Mouse (Mus musculus) adrenal gland (tissue): ENCODE results near the gene Polrmt.
"Not testable (repeated sequence)": the region's sequence is repeated elsewhere in the genome, so short reads cannot be mapped to it uniquely, and the experiment has no call there.

Experiments used
- intact Hi-C: fragments of 180-260 bp; cut with DNase I; formaldehyde crosslinking; loops from one replicate; pipeline ENCODE4 v1.15.1; 2025

Polrmt gene

DNA sequence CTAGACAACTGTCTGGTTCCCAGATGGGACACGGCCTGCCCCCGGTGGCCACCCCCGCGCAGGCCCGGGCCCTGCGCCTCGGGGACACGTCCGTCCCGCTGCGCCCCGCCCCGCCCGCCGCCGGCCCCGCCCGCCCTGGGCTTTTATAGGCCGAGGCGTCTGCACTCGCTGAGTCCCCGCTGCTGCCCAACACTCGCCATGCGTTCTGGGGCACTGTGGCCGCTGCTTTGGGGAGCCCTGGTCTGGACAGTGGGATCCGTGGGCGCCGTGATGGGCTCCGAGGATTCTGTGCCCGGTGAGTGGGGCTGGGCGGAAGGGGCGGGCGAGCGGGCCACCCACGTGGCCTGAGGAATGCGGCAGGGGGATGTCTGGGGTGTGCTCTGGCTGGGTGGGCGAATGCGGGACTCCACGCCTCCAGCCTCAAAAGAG lies 30.7 kb upstream of the Polrmt start, which contains the start of gene Fstl3:
Fstl3 (plus strand) TSS at position 170 of the 429 bp plus-strand sequence.
- intact Hi-C loops: no loop called here

DNA sequence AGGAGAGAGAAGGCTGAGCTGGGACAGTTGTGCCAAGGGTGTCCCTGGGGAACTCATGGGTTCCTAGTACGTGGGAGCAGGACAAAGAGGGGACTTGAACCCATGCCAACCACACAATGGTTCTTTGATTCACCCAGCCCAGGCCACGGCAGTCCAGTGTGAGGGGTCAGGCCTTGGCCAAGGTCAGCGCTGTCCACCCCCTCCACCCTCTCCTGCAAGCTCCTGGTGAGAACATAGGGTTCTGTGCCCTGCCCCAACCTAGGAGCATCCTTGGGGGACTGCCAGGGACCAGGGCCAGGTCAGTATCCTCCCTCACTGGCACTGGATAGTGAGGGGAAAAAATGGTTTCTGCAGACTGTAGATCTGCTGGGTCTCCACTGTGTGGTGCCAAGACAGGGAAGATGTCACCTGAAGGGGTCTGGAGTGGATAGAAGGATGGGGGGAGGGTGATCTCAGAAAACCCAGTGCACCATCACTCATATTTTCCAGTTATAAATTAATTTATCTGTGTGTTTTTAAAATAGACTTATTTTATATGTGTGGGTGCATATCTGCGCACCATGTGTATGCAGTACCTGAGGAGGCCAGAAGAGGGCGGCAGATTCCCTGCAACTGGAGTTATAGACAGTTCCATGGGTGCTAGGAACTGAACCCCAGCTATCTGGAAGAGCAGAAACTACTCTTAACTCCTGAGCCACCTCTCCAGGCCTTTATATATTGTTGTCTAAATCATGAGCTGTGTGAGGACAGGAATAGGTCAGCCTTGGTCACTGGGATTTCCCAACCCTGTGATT lies 28.3 kb upstream of the Polrmt start:
- intact Hi-C loops: loop anchor here (5.0 kb wide), 1 partner anchor 38 kb away; no protein-coding TSS in a partner anchor

DNA sequence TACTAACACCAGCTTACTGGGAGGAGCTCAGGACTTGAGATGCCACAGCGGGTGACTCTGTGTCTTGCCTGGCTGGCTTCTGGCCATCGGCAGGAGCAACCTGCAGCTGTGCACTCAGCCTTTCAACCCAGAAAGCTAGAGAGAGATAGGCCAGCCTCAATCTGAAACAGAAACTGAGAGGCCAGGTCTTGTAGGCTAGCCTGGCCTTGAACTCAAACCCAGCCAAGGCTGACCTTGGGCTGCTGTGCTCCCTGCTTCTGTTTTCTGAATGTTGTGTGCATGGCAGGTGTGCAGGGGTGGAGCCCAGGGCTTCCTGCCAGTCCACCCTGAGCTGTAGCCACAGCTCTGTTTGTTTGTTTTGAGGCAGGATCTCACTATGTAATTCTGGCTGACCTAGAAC lies 26.8 kb upstream of the Polrmt start:
- intact Hi-C loops: loop anchor here (5.0 kb wide), 1 partner anchor 39 kb away; no protein-coding TSS in a partner anchor

DNA sequence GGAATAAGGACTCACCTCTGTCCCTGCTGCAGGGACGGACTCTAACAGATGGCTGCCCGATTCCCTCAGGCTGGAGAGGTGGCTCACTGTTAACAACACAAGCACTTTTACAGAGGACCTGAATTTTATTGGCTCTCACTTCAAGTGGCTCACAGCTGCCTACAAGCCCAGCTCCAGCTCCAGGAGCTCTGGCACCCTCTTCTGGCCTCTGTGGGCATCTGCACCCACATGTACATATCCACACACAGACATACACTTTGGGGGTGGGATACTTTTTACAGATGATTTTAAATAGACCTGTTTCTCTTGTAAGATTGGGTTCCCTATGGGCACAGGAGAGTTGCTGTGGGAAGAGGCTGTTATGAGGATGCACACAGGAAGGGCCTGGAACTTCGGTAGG lies 25.9 kb upstream of the Polrmt start:
- intact Hi-C loops: loop anchor here (5.0 kb wide), 1 partner anchor 40 kb away; no protein-coding TSS in a partner anchor

DNA sequence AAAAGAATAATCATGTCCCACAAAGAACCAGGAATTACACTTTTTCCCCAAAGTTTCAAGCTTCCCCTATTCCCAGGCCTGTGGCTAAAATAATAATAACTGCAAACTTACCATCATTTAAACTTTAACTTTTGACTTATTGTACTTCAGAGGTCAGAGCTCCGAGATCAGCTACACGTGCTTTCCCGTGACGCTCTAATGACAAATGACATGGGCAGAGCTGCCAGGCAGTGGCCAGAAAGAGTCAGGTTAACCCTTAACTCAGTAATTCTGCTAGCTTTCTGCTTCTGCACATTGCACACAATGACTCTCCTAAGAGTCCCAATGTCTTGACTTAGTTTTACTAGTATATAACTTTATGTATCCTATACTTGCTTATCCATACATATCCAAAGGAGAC lies 22.9 kb upstream of the Polrmt start:
- intact Hi-C loops: no loop called here

DNA sequence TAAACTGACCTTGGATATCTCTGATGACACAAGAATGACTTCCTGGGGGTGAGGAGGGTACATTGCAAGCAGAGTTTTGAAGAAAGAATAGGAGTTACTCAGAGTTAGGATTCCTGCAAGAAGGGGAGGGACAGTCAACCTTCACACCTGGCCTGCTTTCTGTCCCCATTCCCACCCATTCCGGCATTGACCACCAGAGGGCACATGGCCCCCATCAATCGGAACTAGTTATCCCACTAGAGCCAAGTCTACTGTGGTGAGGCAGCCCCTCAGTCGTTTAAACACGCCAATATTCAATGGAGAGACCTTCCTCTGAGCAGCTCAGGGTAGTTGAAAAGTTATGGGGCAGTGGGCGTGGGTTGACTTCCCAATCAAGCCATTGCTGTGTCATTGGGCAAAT lies 22.0 kb upstream of the Polrmt start:
- intact Hi-C loops: no loop called here

DNA sequence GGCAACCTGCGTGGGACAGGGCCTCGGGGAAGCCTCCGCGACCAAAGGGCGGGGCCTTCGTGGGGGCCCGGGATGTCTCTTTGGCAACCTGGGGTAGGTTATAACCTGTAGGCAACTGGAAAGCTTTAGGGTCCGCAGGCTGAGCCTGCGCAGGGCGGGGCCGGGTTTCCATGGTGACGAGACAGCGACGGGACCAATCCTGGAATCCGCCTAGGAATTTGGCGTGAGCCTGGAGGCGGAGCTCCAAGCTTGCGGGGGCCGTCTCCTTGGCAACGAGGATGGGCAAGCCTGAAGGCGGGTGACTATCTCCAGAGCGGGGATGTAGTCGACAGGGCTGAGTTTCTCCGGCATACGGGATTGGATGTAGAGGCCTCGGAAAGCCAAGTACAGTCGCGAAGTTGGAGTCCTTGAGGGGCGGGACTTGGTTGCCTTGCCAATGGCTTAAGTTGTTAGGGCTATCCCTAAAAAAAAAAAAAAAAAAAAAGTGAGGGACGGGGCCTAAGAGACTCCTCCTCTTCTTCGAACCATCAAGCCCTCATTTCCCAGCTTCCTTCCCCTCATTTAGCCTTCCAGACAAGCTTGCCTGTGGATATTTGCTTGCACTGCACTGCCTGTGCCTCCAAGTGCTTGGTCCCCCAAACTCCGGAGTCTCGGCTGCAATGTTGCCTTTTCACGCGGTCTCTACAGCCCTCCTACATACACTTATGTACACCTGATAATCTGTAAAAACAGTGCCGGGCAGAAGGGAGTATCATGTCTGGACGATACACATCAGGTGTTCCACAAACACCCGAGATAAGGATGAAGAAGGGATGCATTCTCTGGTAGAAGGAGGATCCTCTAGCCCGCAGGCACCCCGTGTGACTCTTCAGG lies 21.2 kb upstream of the Polrmt start:
- intact Hi-C loops: no loop called here

DNA sequence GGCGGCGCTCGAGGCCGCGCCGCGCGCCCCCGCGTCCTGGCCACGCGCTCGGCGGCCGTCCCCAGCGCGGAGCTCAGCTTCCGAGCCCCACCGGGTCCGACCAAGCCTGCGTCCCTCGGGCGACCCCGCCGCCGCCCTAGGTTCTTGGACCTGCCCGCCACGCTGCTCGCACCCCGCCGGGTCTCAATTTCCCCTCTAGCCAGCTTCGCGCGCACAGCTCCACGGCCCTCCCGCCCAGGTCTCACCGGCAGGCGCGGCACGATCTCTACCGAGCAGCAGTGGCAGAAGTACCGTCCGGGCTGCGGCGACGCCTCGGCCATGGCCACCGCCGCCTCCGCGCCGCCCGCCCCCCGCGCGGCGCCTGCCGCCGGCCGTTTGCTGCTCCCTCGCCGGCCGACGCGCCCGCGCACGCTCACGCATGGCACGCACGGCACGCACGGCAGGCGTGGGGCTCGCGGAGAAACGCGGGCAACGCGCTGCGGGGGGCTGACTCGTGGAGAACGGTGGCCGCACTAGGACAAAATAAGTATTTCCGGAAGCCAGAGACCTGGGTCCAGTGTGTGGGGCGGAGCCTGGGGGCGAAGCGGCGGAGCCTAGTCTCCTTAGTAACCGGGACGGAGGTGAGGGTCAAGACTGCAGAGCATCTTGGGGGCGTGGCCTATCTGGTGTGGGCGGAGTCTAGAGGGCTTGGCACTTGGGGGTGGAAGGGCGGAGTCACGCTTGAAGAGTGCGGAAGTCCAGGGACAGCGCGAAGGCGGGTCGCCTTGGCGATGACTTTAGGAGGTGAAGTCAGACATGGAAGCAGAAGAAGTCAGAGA lies 20.3 kb upstream of the Polrmt start, which contains the start of gene Rnf126:
Rnf126 (minus strand) TSS at position 445 of the 818 bp plus-strand sequence.
- intact Hi-C loops: no loop called here

DNA sequence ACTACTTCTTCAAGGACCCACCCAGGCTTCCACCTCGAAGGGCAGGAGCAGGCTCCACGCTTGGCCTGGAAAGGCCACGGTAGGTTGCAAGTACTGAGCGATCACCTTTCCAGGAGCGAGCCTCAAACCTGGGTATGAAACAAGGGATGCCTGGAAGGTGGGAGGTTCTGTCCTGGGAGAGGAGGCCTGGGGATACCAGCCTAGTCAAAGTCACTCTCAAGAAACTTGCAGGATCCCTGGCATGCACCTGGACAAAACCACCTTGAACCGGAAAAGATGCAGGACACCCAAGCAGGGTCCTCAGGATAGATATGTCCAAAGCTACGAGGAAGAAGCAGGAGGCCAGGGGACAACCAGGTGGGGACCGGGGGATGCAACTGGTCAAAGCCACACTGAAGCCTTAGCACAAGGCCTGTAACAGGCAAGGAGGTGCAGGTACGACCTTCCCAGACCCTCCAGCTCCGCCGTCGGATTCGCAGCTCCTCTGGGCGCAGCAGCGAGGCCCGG lies 19.7 kb upstream of the Polrmt start:
- intact Hi-C loops: no loop called here

DNA sequence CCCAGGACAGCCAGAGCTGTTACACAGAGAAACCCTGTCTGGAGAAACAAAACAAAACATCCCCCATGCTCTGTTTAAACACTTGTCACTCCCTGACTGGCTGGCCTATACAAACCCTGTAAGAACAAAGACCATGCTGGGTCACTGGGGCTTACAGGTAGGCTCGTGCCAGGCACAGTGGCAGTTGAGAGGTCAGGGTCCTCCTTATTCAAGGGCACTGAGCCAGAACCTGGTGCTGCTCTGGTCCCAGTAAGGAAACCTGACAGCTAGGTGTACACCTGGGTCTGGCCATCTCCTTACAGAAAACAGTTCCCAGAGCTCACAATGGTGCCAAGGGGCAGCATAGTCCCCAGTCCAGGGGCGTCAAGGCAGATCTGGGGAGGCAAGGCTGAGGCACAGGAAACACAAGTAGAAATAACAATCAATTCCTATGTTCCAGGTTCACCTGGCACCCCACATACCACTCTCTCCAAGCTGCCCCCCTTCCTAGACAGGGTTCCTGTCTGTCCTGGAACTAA lies 18.9 kb upstream of the Polrmt start:
- intact Hi-C loops: no loop called here

DNA sequence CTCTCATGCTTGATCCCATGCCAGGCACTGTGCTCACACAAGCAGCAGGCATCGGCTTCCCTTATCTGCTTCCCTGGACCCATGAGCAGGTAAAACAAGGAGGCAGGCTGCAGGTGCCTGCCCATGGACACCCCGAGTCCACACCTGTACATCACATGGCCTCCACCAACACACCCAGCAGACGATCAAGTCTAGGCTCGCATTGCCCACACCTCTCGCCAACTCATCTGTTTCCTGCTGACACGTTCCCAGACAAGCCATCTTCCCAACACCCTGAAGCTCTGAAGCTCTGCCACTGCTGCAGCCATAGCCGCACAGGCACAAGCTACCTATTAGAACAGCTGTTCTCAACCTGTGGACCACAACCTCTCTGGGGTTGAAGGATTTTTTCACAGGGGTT lies 17.9 kb upstream of the Polrmt start:
- intact Hi-C loops: no loop called here

DNA sequence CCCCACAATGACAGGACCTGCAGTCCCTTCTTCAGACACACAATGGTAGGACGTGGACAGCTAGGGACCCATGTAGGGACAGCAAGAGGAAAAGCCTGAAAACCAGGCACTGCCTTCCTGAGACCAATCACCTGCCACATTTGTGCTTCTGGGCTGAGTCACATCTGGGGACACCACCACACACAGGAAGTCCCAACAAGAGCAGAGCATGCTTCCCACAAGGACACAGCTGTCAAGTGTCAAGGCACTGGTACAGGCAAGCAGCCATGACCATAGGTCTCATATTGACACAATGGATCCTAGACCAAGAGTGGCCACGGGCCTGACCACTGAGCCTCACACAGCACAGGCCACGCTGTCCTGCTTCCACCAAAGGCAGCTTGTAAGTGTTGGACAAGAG lies 16.5 kb upstream of the Polrmt start:
- intact Hi-C loops: no loop called here

DNA sequence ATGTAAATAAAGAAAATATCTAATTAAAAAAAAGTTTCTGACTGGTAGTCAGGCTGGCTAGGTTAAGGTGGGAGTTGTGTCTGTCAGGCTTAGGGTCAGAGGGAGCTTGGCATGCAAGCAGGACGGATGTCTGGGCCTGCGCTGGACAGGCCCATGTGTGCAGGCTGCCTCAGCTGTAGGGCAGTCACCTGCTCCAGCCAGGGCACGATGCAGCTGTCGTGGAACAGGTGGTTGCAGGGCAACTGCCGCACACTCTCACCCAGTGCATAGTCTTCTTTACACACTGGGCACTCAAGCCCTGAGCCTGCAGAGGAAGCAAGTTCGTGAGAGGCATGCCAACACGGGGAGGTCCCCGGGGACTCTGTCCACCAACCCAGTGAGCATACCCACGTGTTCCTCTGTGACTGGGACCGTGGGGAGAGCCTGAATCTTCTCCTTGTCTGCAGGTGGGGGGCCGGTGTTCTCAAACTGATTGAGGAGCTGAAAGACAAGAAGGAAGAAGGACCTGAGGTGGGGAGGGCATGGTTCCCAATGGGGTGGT lies 14.3 kb upstream of the Polrmt start:
- intact Hi-C loops: no loop called here

DNA sequence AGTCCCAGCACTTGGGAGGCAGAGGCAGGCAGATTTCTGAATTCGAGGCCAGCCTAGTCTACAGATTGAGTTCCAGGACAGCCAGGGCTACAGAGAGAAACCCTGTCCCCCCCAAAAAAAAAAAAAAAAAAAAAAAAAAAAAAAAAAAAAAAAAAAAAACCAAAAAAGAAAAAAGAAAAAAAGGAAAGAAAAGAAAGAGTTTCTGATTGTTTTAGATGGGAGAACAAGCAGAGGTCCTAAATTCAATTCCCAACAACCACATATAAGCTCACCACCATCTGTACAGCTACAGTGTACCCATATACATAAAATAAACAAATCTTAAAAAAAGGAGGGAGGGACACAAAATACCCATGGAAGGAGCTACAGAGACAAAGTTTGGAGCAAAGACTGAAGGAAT lies 13.3 kb upstream of the Polrmt start:
- intact Hi-C loops: not testable (repeated sequence)

DNA sequence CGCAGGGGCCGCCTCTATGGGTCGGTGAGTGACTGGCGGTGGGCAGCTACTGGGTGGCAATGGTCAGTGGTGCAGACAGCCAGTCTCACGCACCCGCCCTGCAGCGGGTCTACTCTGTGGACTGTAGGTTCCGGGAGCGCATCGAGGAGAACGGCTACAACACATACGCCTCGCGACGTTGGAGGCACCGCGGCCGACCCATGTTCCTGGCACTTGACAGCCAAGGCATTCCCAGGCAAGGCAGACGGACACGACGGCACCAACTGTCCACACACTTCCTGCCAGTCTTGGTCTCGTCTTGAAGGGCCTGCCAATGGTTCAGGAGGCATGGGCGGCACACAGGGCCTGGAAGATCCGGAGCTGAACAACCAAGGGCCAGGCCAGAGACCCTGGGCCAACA lies 10.3 kb upstream of the Polrmt start:
- intact Hi-C loops: no loop called here

DNA sequence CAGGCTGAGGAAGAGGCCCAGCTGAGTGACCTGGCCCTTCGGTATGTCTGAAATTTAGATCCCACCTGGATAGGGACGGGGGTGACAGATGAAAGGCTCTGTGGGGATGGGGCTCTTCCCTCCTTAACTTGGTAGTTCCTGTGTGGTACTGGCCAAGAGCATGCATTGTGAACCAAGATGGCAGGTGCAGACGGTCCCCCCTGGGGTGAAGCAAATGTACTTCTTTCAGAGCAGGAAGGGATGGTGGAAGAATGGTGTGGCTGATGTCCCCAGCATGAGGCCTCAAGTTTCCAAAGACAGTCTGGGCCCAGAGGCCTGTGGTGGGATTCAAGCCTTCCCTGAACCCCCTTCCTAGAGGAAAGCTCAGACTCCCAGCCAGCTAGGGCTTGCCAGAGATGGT lies 9.5 kb upstream of the Polrmt start:
- intact Hi-C loops: no loop called here

DNA sequence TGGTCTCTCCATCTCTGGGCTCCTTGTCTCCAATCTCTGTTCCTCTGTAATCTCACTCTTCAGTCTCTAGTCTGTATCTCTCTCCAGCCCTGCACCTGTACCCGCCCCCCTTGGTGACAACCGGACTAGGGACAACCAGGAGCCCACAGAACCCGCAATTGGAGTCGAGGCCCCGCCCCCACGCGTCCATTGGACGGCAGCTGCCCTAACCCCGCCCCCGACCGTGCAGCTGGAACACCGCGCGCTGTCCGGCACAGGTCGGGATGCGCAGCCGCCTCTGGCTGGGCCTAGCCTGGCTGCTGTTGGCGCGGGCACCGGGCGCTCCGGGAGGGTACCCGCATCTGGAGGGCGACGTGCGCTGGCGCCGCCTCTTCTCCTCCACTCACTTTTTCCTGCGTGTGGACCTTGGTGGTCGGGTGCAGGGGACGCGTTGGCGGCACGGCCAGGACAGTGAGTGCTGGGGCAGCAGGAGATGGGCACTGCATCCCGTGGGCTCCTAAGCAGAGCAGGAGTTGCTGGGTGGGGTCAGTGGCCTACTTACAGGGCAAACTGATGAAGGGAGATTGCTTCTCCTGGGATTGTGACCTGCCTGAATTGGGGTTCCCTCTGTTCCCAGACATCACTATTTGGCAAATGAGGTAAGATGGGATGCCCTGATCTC lies 8.6 kb upstream of the Polrmt start, which contains the start of gene Fgf22:
Fgf22 (plus strand) TSS at position 221 of the 661 bp plus-strand sequence.
- intact Hi-C loops: no loop called here

DNA sequence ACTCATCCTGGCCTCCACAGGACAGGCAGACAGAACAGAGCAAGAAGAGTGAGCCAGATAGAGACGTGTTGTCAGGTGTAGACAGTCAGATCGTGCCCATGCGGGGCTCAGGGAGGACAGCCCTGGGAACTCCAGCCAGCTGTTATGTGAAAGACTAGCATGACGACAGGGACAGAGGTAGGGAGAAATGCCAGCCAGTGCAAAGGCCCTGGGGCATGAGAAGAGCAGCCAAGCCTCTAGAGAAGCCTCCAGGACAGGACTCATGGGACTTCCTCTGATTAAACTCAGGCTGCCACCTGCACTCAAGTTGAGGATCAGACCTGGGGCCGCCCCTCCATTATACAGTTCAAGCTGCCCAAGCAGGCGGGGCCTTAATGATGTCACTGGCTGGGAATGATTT lies 2.1 kb upstream of the Polrmt start:
- intact Hi-C loops: no loop called here

DNA sequence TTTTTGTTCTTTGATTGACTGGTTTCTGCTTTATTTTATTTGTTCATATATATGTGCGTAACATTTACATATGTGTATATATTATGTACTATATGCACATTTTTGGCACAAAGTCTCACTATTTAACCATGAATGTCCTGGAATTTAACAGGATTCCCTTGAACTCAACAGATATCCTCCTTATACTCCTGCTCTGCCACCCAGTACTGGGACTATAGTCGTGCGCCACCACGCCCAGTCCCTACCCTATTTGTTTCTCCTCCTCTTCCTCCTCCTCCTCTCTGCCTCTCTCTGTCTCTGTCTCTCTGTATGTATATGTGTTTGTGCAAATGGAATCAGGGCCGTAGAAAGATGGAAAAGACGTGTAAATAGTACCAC lies 382 bp upstream of the Polrmt start:
- intact Hi-C loops: no loop called here

DNA sequence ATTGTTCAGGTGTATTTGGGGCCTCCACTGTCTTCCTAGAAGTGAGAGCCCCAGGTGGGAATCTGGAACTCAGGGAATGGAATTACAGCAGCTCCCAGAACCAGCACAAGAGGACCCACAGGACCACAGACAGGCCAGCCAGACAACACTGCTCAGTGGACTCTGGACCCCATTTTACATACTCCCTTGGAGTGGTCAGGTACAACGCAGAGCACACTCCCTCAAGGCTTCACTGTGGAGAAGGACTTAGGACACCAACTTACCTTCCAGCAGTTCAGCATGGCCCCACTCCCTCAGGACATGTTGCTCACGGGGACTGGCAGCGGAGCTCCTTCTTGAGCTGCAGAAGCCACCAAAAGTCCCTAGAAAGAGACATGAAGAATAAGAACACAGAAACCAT lies 970 bp downstream of the Polrmt start:
- intact Hi-C loops: no loop called here
